Mouse (Mus musculus) liver, adult (tissue): Measurements from ENCODE around the gene Shank3.

Experiments used
- GATA4 ChIP-seq: IDR thresholded peaks from 2 replicates; pipeline ENCODE4 v1.6.1; 2014; ENCODE audit warnings: mild to moderate bottlenecking, low read length; ENCODE audit not compliant: insufficient replicate concordance

Gene Shank3

GRCm38 (mm10) chr15:89551733-89552132 lies 52.3 kb downstream of the Shank3 start:
- no peak for TF ChIP-seq GATA4

GRCm38 (mm10) chr15:89555591-89555990 lies 56.2 kb downstream of the Shank3 start:
- TF ChIP-seq GATA4, result no peak

GRCm38 (mm10) chr15:89556401-89557178 lies 57.2 kb downstream of the Shank3 start:
- TF ChIP-seq GATA4, result no peak

GRCm38 (mm10) chr15:89557179-89557995 lies 58.0 kb downstream of the Shank3 start:
- no peak for TF ChIP-seq GATA4

GRCm38 (mm10) chr15:89557996-89558390 lies 58.6 kb downstream of the Shank3 start:
- TF ChIP-seq GATA4, result no peak

GRCm38 (mm10) chr15:89559202-89559731 lies 59.8 kb downstream of the Shank3 start:
- no peak for TF ChIP-seq GATA4

GRCm38 (mm10) chr15:89568114-89568513 lies 68.7 kb downstream of the Shank3 start, which contains the start of gene Acr:
Acr (plus strand) TSS chr15:89568326.
- no peak for TF ChIP-seq GATA4

- no peak for TF ChIP-seq GATA4
Measured at GRCm38 (mm10) chr15:89572147-89572546, 72.7 kb downstream of the Shank3 start.

- no peak for TF ChIP-seq GATA4
Measured at GRCm38 (mm10) chr15:89582494-89582893, 83.1 kb downstream of the Shank3 start.

- TF ChIP-seq GATA4, result no peak
Measured at GRCm38 (mm10) chr15:89585101-89585500, 85.7 kb downstream of the Shank3 start.

- TF ChIP-seq GATA4, result no peak
Measured at GRCm38 (mm10) chr15:89585631-89586030, 86.2 kb downstream of the Shank3 start.

- TF ChIP-seq GATA4, result no peak
Measured at GRCm38 (mm10) chr15:89589146-89589545, 89.7 kb downstream of the Shank3 start.

GRCm38 (mm10) chr15:89591317-89591716 lies 91.9 kb downstream of the Shank3 start:
- TF ChIP-seq GATA4, result no peak

GRCm38 (mm10) chr15:89591723-89592455 lies 92.5 kb downstream of the Shank3 start, which contains the start of gene Rabl2:
Rabl2 (minus strand) TSS chr15:89591923.
- no peak for TF ChIP-seq GATA4

GRCm38 (mm10) chr15:89592548-89592947 lies 93.1 kb downstream of the Shank3 start:
- no peak for TF ChIP-seq GATA4
